Mouse (Mus musculus) kidney, embryonic 14.5 days (tissue): ENCODE data around the gene Sparcl1. TPM values are rescaled to one million over a fixed set of nuclear protein-coding genes. Genes with fewer than 3 reads are reported as not detected.

Source experiments
- ATAC-seq: fragments of 200-750 bp; cut with Nextera tagmentation; 2 replicates; pipeline ENCODE4 v1.8.0; 2017; ENCODE audit warnings: moderate number of reproducible peaks, mild to moderate bottlenecking, moderate TSS enrichment, moderate library complexity; ENCODE audit not compliant: low FRiP score, low TSS enrichment
- H3K27ac ChIP-seq: fragments of 300-500 bp; sonication (generic); 2 replicates; pipeline ENCODE4 v1.5.1; 2014; ENCODE audit warnings: low read depth, mild to moderate bottlenecking, low read length, moderate library complexity, mixed read lengths
- H3K27me3 ChIP-seq: fragments of 300-500 bp; sonication (generic); 2 replicates; pipeline ENCODE4 v1.6.1; 2014; ENCODE audit warnings: mild to moderate bottlenecking, low read length; ENCODE audit not compliant: control insufficient read depth, insufficient read depth
- H3K36me3 ChIP-seq: fragments of 300-500 bp; sonication (generic); 2 replicates; pipeline ENCODE4 v1.6.1; 2014; ENCODE audit warnings: low read length, mixed read lengths; ENCODE audit not compliant: control insufficient read depth, insufficient read depth
- H3K4me1 ChIP-seq: fragments of 300-500 bp; sonication (generic); 2 replicates; pipeline ENCODE4 v1.6.1; 2014; ENCODE audit warnings: low read length, mixed read lengths; ENCODE audit not compliant: control insufficient read depth, insufficient read depth
- H3K4me2 ChIP-seq: fragments of 300-500 bp; sonication (generic); replicated peaks from 2 replicates; pipeline ENCODE4 v1.6.1; 2014; ENCODE audit warnings: low read depth, mild to moderate bottlenecking, low read length
- H3K4me3 ChIP-seq: fragments of 300-500 bp; sonication (generic); 2 replicates; pipeline ENCODE4 v1.5.1; 2014; ENCODE audit warnings: mild to moderate bottlenecking, low read length
- H3K9ac ChIP-seq: fragments of 300-500 bp; sonication (generic); 2 replicates; pipeline ENCODE4 v1.6.1; 2014; ENCODE audit warnings: low read depth, mild to moderate bottlenecking, low read length, moderate library complexity
- H3K9me3 ChIP-seq: fragments of 300-500 bp; sonication (generic); 2 replicates; pipeline ENCODE4 v1.6.1; 2016; ENCODE audit warnings: low read length; ENCODE audit not compliant: control insufficient read depth
- whole genome bisulfite sequencing: fragments of 180-500 bp; shearing (Covaris S2); extraction: QIAGEN DNeasy Blood & Tissue Kit; methylation state at CpG from one replicate; pipeline ENCODE4 v1.1.7; 2014; 5-methylcytosine and 5-hydroxymethylcytosine counted together
- polyA plus RNA-seq: library from polyadenylated mRNA; unstranded; fragments of >200 nt; fragmentation: Nextera tagmentation; extraction: Ambion mirVana; gene quantifications from 2 replicates; pipeline ENCODE4 v1.2.1, GENCODE M21; 2014

Gene Sparcl1
- polyA plus RNA-seq, 1 experiment from 2014 or later, result 36.1 TPM

DNA sequence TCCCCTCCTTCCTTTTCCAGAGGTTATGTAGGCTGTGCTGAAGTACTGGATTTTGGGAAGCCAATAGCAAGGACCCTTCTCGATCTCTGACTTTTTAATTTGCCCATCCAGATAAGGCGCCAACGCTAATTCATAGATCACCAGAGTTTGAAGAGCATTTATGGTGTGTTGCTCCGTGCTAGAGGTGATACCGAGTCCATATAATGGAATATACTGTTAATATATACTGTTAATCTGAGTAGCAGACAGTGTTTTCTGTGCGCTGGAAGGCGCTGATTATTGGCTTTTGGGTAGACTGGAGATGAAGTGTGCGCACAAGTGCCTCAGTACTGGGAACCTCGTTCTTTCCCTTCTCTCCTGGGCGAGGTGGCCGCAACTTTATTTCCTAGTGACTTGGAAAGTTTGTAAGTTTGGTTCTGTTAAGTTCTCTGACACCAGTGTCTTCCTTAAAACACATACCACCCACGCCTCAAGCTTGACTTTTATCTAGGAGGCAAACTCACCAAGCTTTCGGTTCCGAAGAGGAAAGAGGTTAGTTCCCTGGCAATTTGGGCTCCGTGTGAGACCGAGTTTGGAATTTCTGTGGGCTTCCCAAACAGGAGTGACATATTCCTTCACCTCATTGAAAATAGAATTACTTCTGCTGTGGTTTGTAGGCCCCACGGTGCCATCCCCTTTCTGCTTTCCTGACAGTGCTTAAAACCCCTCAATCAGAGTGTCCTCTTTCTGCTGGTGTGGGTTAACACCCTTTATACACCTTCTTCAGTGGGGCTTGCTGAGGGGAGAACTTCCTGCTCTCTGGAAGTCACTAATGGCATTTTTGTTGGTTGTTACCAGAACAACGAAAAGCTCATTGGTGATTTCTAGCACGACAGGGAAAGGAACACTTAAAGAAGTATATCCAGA lies 66.1 kb downstream of the Sparcl1 start:
- no peak; the same call in 1 of the 2 replicates for ATAC-seq
- WGBS, result 2% methylated on average over 19 of the region's 19 CpGs
- Histone ChIP-seq H3K36me3 (peaks cover 18% of the 10 kb centered on the region), H3K4me3 (peak overlapping the region; percentile 81), H3K9me3 (no peaks in the 10 kb centered on the region), H3K27me3 (no peaks in the 10 kb centered on the region), H3K4me1 (peaks cover 9% of the 10 kb centered on the region; the same call in 1 of the 2 replicates), H3K27ac (peak overlapping the region; percentile 71; the same call in 1 of the 2 replicates), H3K9ac (peak overlapping the region; percentile 86), H3K4me2 (peak overlapping the region; percentile 78)

DNA sequence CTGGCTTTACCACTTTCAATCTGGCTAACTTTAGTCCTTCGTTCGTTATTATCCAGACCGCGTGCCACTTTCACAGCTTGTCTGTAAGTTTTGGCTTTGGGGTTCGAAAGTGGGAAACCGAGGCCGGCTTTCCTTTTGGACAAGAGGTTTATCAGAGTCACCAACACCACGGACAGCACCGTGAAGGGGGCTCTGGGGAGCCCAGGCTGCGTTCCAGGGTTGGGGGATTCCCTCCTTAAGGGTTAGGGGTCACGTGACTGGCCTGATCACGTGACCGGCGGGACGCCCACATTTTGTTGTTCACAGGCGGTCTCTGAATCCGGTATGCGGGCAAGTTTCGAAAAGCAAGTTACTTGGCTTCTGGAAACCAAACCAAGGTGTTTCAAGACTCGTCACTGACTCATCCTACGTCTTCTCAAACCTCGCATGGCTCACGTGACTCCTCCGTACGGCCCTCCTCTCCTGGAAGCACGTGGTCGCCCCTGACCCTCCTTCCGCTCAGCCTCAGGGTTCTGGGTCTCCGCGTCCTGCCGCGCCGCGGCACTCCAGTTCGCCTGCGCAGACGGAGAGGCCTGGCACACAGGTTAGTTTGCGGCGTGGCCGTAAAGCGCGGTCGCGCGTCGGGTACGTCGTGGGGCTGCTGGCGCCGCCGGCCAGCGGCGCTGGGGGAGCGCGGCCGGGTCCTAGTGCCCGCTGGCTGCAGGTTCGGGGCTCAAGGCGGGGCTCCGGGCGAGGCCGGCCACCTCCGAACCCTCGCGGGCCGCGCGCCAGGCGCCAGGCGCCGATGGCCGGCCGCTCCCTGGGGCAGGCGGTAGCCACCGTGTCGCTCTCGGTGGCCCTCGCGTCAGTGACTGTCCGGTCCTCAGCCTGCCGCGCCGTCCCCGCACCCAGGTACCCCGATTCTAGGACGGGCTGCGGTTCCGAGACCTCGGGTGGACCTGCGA lies 67.0 kb downstream of the Sparcl1 start, which contains the start of gene Nudt9:
Nudt9 (plus strand) TSS at position 51 of the 944 bp plus-strand sequence.
- 5% methylated on average over 90 of the region's 90 CpGs for WGBS
- Histone ChIP-seq H3K27ac (peak within 1 kb of the TSS; percentile 71; the same call in 1 of the 2 replicates), H3K4me1 (peaks cover 9% of the 10 kb centered on the region; the same call in 1 of the 2 replicates)

GRCm38 (mm10) chr5:104043704-104044103 lies 69.8 kb downstream of the Sparcl1 start:
- H3K4me3 ChIP-seq, result no peak overlapping the region
- no peak for ATAC-seq
- H3K4me1 ChIP-seq, result peaks cover 9% of the 10 kb centered on the region; the same call in 1 of the 2 replicates
- H3K9ac ChIP-seq, result no peak overlapping the region
- H3K4me2 ChIP-seq, result no peak overlapping the region
- H3K9me3 ChIP-seq, result no peaks in the 10 kb centered on the region
- no peak overlapping the region for H3K27ac ChIP-seq
- WGBS, result 65% methylated on average over 2 of the region's 2 CpGs
- no peaks in the 10 kb centered on the region for H3K36me3 ChIP-seq
- no peaks in the 10 kb centered on the region for H3K27me3 ChIP-seq

More for the DNA sequence above, 67.0 kb downstream of the Sparcl1 start, which contains the start of gene Nudt9:
- Histone ChIP-seq H3K27me3 (no peaks in the 10 kb centered on the region), H3K9me3 (no peaks in the 10 kb centered on the region), H3K4me3 (peak within 1 kb of the TSS; percentile 81), H3K9ac (peak within 1 kb of the TSS; percentile 86), H3K4me2 (peak within 1 kb of the TSS; percentile 78), H3K36me3 (peaks cover 9% of the 10 kb centered on the region)
- peak; percentile 99 for ATAC-seq

GRCm38 (mm10) chr5:104042906-104043305 lies 70.6 kb downstream of the Sparcl1 start:
- WGBS, result 93% methylated on average over 2 of the region's 2 CpGs
- Histone ChIP-seq H3K9ac (no peak overlapping the region), H3K27me3 (no peaks in the 10 kb centered on the region), H3K4me3 (no peak overlapping the region), H3K4me2 (no peak overlapping the region), H3K36me3 (no peaks in the 10 kb centered on the region), H3K4me1 (peaks cover 7% of the 10 kb centered on the region; the same call in 1 of the 2 replicates), H3K9me3 (no peaks in the 10 kb centered on the region), H3K27ac (no peak overlapping the region)
- no peak for ATAC-seq

GRCm38 (mm10) chr5:104039154-104039932 lies 74.2 kb downstream of the Sparcl1 start:
- Histone ChIP-seq H3K27ac (no peak overlapping the region), H3K4me2 (no peak overlapping the region), H3K27me3 (no peaks in the 10 kb centered on the region), H3K9ac (no peak overlapping the region), H3K9me3 (no peaks in the 10 kb centered on the region), H3K4me1 (no peaks in the 10 kb centered on the region), H3K4me3 (no peak overlapping the region), H3K36me3 (no peaks in the 10 kb centered on the region)
- 66% methylated on average over 6 of the region's 6 CpGs for WGBS
- 0 out of 2 replicates have a peak, but pooled peaks have one; percentile 57 for ATAC-seq

GRCm38 (mm10) chr5:104036686-104037085 lies 76.8 kb downstream of the Sparcl1 start:
- H3K36me3 ChIP-seq, result no peaks in the 10 kb centered on the region
- H3K27ac ChIP-seq, result no peak overlapping the region
- 83% methylated on average over 1 of the region's 1 CpGs for WGBS
- H3K9me3 ChIP-seq, result no peaks in the 10 kb centered on the region
- H3K4me1 ChIP-seq, result no peaks in the 10 kb centered on the region
- no peaks in the 10 kb centered on the region for H3K27me3 ChIP-seq
- no peak overlapping the region for H3K4me2 ChIP-seq
- H3K4me3 ChIP-seq, result no peak overlapping the region
- H3K9ac ChIP-seq, result no peak overlapping the region
- no peak for ATAC-seq

- Histone ChIP-seq H3K36me3 (no peaks in the 10 kb centered on the region), H3K9me3 (no peaks in the 10 kb centered on the region), H3K4me2 (no peak overlapping the region), H3K4me1 (no peaks in the 10 kb centered on the region), H3K4me3 (no peak overlapping the region), H3K27ac (no peak overlapping the region), H3K27me3 (no peaks in the 10 kb centered on the region), H3K9ac (no peak overlapping the region)
- 39% methylated on average over 1 of the region's 1 CpGs for WGBS
- ATAC-seq, result no peak
Measured at GRCm38 (mm10) chr5:104035824-104036223, 77.7 kb downstream of the Sparcl1 start.

GRCm38 (mm10) chr5:104035066-104035465 lies 78.5 kb downstream of the Sparcl1 start:
- Histone ChIP-seq H3K4me3 (no peak overlapping the region), H3K9ac (no peak overlapping the region), H3K27ac (no peak overlapping the region), H3K4me1 (no peaks in the 10 kb centered on the region), H3K27me3 (no peaks in the 10 kb centered on the region), H3K4me2 (no peak overlapping the region), H3K36me3 (no peaks in the 10 kb centered on the region), H3K9me3 (no peaks in the 10 kb centered on the region)
- ATAC-seq, result no peak
